Mouse (Mus musculus): Measurements from ENCODE around the gene 7530416G11Rik.

- no peak for TF ChIP-seq POLR2A (IDR thresholded peaks at IDR 0.05; ENCODE audit: control insufficient read depth, low read depth, low read length)
- no peak for TF ChIP-seq CTCF (IDR thresholded peaks at IDR 0.05; ENCODE audit: control insufficient read depth, insufficient read depth, insufficient replicate concordance, low read depth, low read length)
These were observed 41.5 kb downstream of the 7530416G11Rik start for GRCm38 (mm10) chr15:85461541-85461940.

Data from testis, adult 2 months (tissue).